Mouse (Mus musculus) embryonic facial prominence, embryonic 10.5 days (tissue): Measurements from ENCODE around the gene Pds5b. TPM values are rescaled to one million over a fixed set of nuclear protein-coding genes. Genes with fewer than 3 reads are reported as not detected.
A peak's percentile ranks its signal among the peaks of the same experiment; 100 is the strongest.
"Not testable (repeated sequence)": the region's sequence is repeated elsewhere in the genome, so short reads cannot be mapped to it uniquely, and the experiment has no call there.

Experiments used
- DNase-seq: peaks from one replicate; pipeline ENCODE4 v3.0.0-alpha.2; 2017; ENCODE audit warnings: low spot score
- H3K27ac ChIP-seq: fragments of 300-500 bp; sonication (generic); replicated peaks from 2 replicates; pipeline ENCODE4 v1.5.1; 2016; ENCODE audit warnings: mild to moderate bottlenecking
- H3K27me3 ChIP-seq: fragments of 300-500 bp; sonication (generic); replicated peaks from 2 replicates; pipeline ENCODE4 v1.6.1; 2016; ENCODE audit warnings: low read depth, mild to moderate bottlenecking; ENCODE audit not compliant: poor library complexity, severe bottlenecking
- H3K36me3 ChIP-seq: fragments of 300-500 bp; sonication (generic); replicated peaks from 2 replicates; pipeline ENCODE4 v1.6.1; 2016; ENCODE audit warnings: mild to moderate bottlenecking, moderate library complexity
- H3K4me1 ChIP-seq: fragments of 300-500 bp; sonication (generic); 2 replicates; pipeline ENCODE4 v1.6.1; 2016
- H3K4me3 ChIP-seq: fragments of 300-500 bp; sonication (generic); 2 replicates; pipeline ENCODE4 v1.5.1; 2016; ENCODE audit warnings: mild to moderate bottlenecking, moderate library complexity
- H3K9me3 ChIP-seq: fragments of 300-500 bp; sonication (generic); 2 replicates; pipeline ENCODE4 v1.6.1; 2016; ENCODE audit warnings: mild to moderate bottlenecking
- WGBS: fragments of 180-500 bp; shearing (Covaris S2); methylation state at CpG from one replicate; pipeline ENCODE4 v1.1.7; 2016; 5-methylcytosine and 5-hydroxymethylcytosine counted together
- polyA plus RNA-seq: library from polyadenylated mRNA; unstranded; fragments of >200 nt; fragmentation: Nextera tagmentation; extraction: Ambion mirVana; gene quantifications from 2 replicates; pipeline ENCODE4 v1.2.1, GENCODE M21; 2016

The Pds5b gene
- polyA plus RNA-seq, 1 experiment from 2014 or later = 43.0 TPM

- DNase-seq = no peak
- Histone ChIP-seq H3K36me3 (peaks cover 15% of the 10 kb centered on the region), H3K27me3 (no peaks in the 10 kb centered on the region), H3K9me3 (no peaks in the 10 kb centered on the region), H3K4me3 (no peak overlapping the region), H3K27ac (no peak overlapping the region), H3K4me1 (0 out of 2 replicates have a peak, but pooled peaks cover 5% of the 10 kb centered on the region)
- 96% methylated on average over 4 of the region's 4 CpGs for WGBS
Measured at GRCm38 (mm10) chr5:150711503-150711902, 38.0 kb downstream of the Pds5b start.

- Histone ChIP-seq H3K4me3 (no peak overlapping the region), H3K36me3 (peaks cover 6% of the 10 kb centered on the region; the same call in 1 of the 2 replicates), H3K27ac (no peak overlapping the region), H3K27me3 (no peaks in the 10 kb centered on the region), H3K4me1 (0 out of 2 replicates have a peak, but pooled peaks cover 5% of the 10 kb centered on the region), H3K9me3 (no peaks in the 10 kb centered on the region)
- no peak for DNase-seq
Measured at GRCm38 (mm10) chr5:150713431-150713830, 39.9 kb downstream of the Pds5b start.

- 16% methylated on average over 4 of the region's 4 CpGs for WGBS
- DNase-seq = peak; percentile 33
- Histone ChIP-seq H3K27me3 (no peaks in the 10 kb centered on the region), H3K27ac (no peak overlapping the region), H3K4me3 (no peak overlapping the region), H3K9me3 (no peaks in the 10 kb centered on the region), H3K36me3 (peaks cover 26% of the 10 kb centered on the region), H3K4me1 (no peaks in the 10 kb centered on the region)
Measured at GRCm38 (mm10) chr5:150717775-150718174, 44.2 kb downstream of the Pds5b start.

GRCm38 (mm10) chr5:150724641-150725040, 51.1 kb downstream of the Pds5b start:
- 81% methylated on average over 1 of the region's 1 CpGs for WGBS
- no peaks in the 10 kb centered on the region for H3K9me3 ChIP-seq
- H3K27me3 ChIP-seq = no peaks in the 10 kb centered on the region
- no peak for DNase-seq
- H3K36me3 ChIP-seq = peaks cover 69% of the 10 kb centered on the region
- H3K27ac ChIP-seq = no peak overlapping the region
- H3K4me3 ChIP-seq = no peak overlapping the region
- H3K4me1 ChIP-seq = no peaks in the 10 kb centered on the region

GRCm38 (mm10) chr5:150737028-150737427, 63.5 kb downstream of the Pds5b start:
- H3K27ac ChIP-seq, DNase-seq, H3K9me3 ChIP-seq, H3K4me1 ChIP-seq, H3K4me3 ChIP-seq, H3K27me3 ChIP-seq: not testable (repeated sequence)
- WGBS = 86% methylated on average over 3 of the region's 3 CpGs
- H3K36me3 ChIP-seq = peaks cover 59% of the 10 kb centered on the region

GRCm38 (mm10) chr5:150739311-150739710, 65.8 kb downstream of the Pds5b start:
- 81% methylated on average over 7 of the region's 7 CpGs for WGBS
- Histone ChIP-seq H3K4me3 (no peak overlapping the region), H3K4me1 (no peaks in the 10 kb centered on the region), H3K36me3 (peaks cover 52% of the 10 kb centered on the region), H3K27me3 (no peaks in the 10 kb centered on the region), H3K9me3 (no peaks in the 10 kb centered on the region), H3K27ac (no peak overlapping the region)
- no peak for DNase-seq

GRCm38 (mm10) chr5:150740597-150740996, 67.1 kb downstream of the Pds5b start:
- DNase-seq = no peak
- Histone ChIP-seq H3K36me3 (peaks cover 45% of the 10 kb centered on the region), H3K4me3 (no peak overlapping the region), H3K27me3 (no peaks in the 10 kb centered on the region), H3K27ac (no peak overlapping the region), H3K4me1 (no peaks in the 10 kb centered on the region), H3K9me3 (no peaks in the 10 kb centered on the region)
- WGBS = 45% methylated on average over 1 of the region's 2 CpGs

GRCm38 (mm10) chr5:150756623-150757022, 83.1 kb downstream of the Pds5b start:
- H3K9me3 ChIP-seq = no peaks in the 10 kb centered on the region
- no peak overlapping the region for H3K27ac ChIP-seq
- peaks cover 86% of the 10 kb centered on the region for H3K36me3 ChIP-seq
- no peak overlapping the region for H3K4me3 ChIP-seq
- no peak for DNase-seq
- H3K4me1 ChIP-seq = no peaks in the 10 kb centered on the region
- 91% methylated on average over 5 of the region's 5 CpGs for WGBS
- no peaks in the 10 kb centered on the region for H3K27me3 ChIP-seq

- H3K27me3 ChIP-seq = no peaks in the 10 kb centered on the region
- H3K4me1 ChIP-seq = peaks cover 8% of the 10 kb centered on the region
- H3K36me3 ChIP-seq = peaks cover 47% of the 10 kb centered on the region
- DNase-seq = no peak
- 27% methylated on average over 5 of the region's 5 CpGs for WGBS
- no peaks in the 10 kb centered on the region for H3K9me3 ChIP-seq
- H3K4me3 ChIP-seq = no peak overlapping the region
- no peak overlapping the region for H3K27ac ChIP-seq
Measured at GRCm38 (mm10) chr5:150772403-150772802, 98.9 kb downstream of the Pds5b start.

GRCm38 (mm10) chr5:150773083-150773482, 99.5 kb downstream of the Pds5b start:
- Histone ChIP-seq H3K27me3 (no peaks in the 10 kb centered on the region), H3K27ac (no peak overlapping the region), H3K9me3 (no peaks in the 10 kb centered on the region), H3K36me3 (peaks cover 47% of the 10 kb centered on the region), H3K4me3 (no peak overlapping the region), H3K4me1 (peaks cover 8% of the 10 kb centered on the region)
- DNase-seq = no peak

- Histone ChIP-seq H3K36me3 (peaks cover 87% of the 10 kb centered on the region), H3K4me3 (no peak overlapping the region), H3K27ac (no peak overlapping the region), H3K9me3 (no peaks in the 10 kb centered on the region), H3K27me3 (no peaks in the 10 kb centered on the region), H3K4me1 (no peaks in the 10 kb centered on the region)
- WGBS = 95% methylated on average over 4 of the region's 4 CpGs
- no peak for DNase-seq
Measured at GRCm38 (mm10) chr5:150788261-150788660, 114.7 kb downstream of the Pds5b start.

- peaks cover 86% of the 10 kb centered on the region for H3K36me3 ChIP-seq
- H3K27ac ChIP-seq = no peak overlapping the region
- no peak for DNase-seq
- H3K4me1 ChIP-seq = no peaks in the 10 kb centered on the region
- 96% methylated on average over 2 of the region's 2 CpGs for WGBS
- H3K27me3 ChIP-seq = no peaks in the 10 kb centered on the region
- no peaks in the 10 kb centered on the region for H3K9me3 ChIP-seq
- no peak overlapping the region for H3K4me3 ChIP-seq
Measured at GRCm38 (mm10) chr5:150789039-150789438, 115.5 kb downstream of the Pds5b start.

- no peak for DNase-seq
Measured at GRCm38 (mm10) chr5:150794181-150794580, 120.6 kb downstream of the Pds5b start.

GRCm38 (mm10) chr5:150800056-150800455, 126.5 kb downstream of the Pds5b start:
- Histone ChIP-seq H3K9me3 (no peaks in the 10 kb centered on the region), H3K27me3 (no peaks in the 10 kb centered on the region), H3K36me3 (peaks cover 83% of the 10 kb centered on the region), H3K4me1 (no peaks in the 10 kb centered on the region), H3K27ac (no peak overlapping the region), H3K4me3 (no peak overlapping the region)
- WGBS = 91% methylated on average over 2 of the region's 2 CpGs
- no peak for DNase-seq

More at GRCm38 (mm10) chr5:150794181-150794580, 120.6 kb downstream of the Pds5b start:
- Histone ChIP-seq H3K4me3 (no peak overlapping the region), H3K27ac (no peak overlapping the region), H3K4me1 (no peaks in the 10 kb centered on the region), H3K9me3 (no peaks in the 10 kb centered on the region), H3K27me3 (no peaks in the 10 kb centered on the region), H3K36me3 (peaks cover 85% of the 10 kb centered on the region)
- 94% methylated on average over 6 of the region's 6 CpGs for WGBS
